Mouse (Mus musculus) heart, adult 2 months (tissue): ENCODE results near the gene Pawr. TPM values are rescaled to one million over a fixed set of nuclear protein-coding genes. Genes with fewer than 3 reads are reported as not detected.
"Not testable (repeated sequence)": the region's sequence is repeated elsewhere in the genome, so short reads cannot be mapped to it uniquely, and the experiment has no call there.

Experiments
- DNase-seq, 2 experiments: peaks; one replicate each; pipeline ENCODE4 v3.0.0; 2021
- H3K27ac ChIP-seq: fragments of 200-600 bp; 2 replicates; pipeline ENCODE4 v1.8.1; 2022
- H3K27me3 ChIP-seq: fragments of 200-500 bp; 2 replicates; pipeline ENCODE4 v1.6.1; 2012; ENCODE audit warnings: mild to moderate bottlenecking, low read length, inconsistent platforms, mixed read lengths; ENCODE audit not compliant: control insufficient read depth, insufficient read depth
- H3K36me3 ChIP-seq: fragments of 200-500 bp; 2 replicates; pipeline ENCODE4 v1.6.1; 2012; ENCODE audit warnings: low read length, inconsistent platforms; ENCODE audit not compliant: control insufficient read depth, insufficient read depth
- H3K4me1 ChIP-seq: fragments of 200-500 bp; 2 replicates; pipeline ENCODE4 v1.6.1; 2011; ENCODE audit warnings: low read length; ENCODE audit not compliant: control insufficient read depth, insufficient read depth
- H3K4me3 ChIP-seq: fragments of 200-600 bp; 2 replicates; pipeline ENCODE4 v1.8.1; 2022
- H3K79me2 ChIP-seq: fragments of 200-500 bp; replicated peaks from 2 replicates; pipeline ENCODE4 v1.6.1; 2012; ENCODE audit warnings: mild to moderate bottlenecking, inconsistent platforms, low read length, moderate library complexity, mixed read lengths; ENCODE audit not compliant: control insufficient read depth, insufficient read depth
- H3K9ac ChIP-seq: fragments of 200-500 bp; 2 replicates; pipeline ENCODE4 v1.6.1; 2012; ENCODE audit warnings: low read depth, mild to moderate bottlenecking, control low read depth, inconsistent platforms, low read length, mixed read lengths
- CTCF ChIP-seq: fragments of 200-600 bp; IDR thresholded peaks from 2 replicates; pipeline ENCODE4 v1.8.1; 2022; ENCODE audit warnings: antibody characterized with exemption, mild to moderate bottlenecking, moderate library complexity
- EP300 ChIP-seq: fragments of 200-500 bp; IDR thresholded peaks from 2 replicates; pipeline ENCODE4 v1.6.1; 2011; ENCODE audit warnings: low read depth, low read length, control low read depth; ENCODE audit not compliant: insufficient read depth
- POLR2A ChIP-seq: fragments of 200-500 bp; IDR thresholded peaks from 2 replicates; pipeline ENCODE4 v1.6.1; 2011; ENCODE audit warnings: mild to moderate bottlenecking, low read depth, low read length, control low read depth; ENCODE audit not compliant: insufficient read depth
- WGBS: fragments of 180-500 bp; shearing (Covaris S2); methylation state at CpG from one replicate; pipeline ENCODE4 v1.1.7; 2018; 5-methylcytosine and 5-hydroxymethylcytosine counted together
- intact Hi-C: fragments of 180-260 bp; cut with DNase I; formaldehyde crosslinking; loops from one replicate; pipeline ENCODE4 v1.15.1; 2025
- polyA plus RNA-seq: library from polyadenylated mRNA; depleted of rRNA; stranded (reverse); fragments of >200 nt; gene quantifications from 2 replicates; pipeline ENCODE4 v1.2.3, GENCODE M21; 2012
- total RNA-seq, 2 experiments: library from RNA; stranded (reverse); gene quantifications; 2 replicates each; pipeline ENCODE4 v1.2.3; 2021

Gene Pawr
- total and polyA plus RNA-seq, 3 experiments: 2.0 to 3.5 (median 2.5) TPM

GRCm38 (mm10) chr10:108435616-108436015, 103.7 kb downstream of the Pawr start:
- no peaks in the 10 kb centered on the region for H3K27me3 ChIP-seq
- H3K36me3 ChIP-seq: no peaks in the 10 kb centered on the region
- H3K27ac ChIP-seq: no peak overlapping the region
- H3K79me2 ChIP-seq: no peaks in the 10 kb centered on the region
- H3K4me3 ChIP-seq: no peak overlapping the region
- H3K4me1 ChIP-seq: no peaks in the 10 kb centered on the region
- no peak for DNase-seq
- no peak overlapping the region for H3K9ac ChIP-seq
- WGBS: 26% methylated on average over 5 of the region's 5 CpGs
- intact Hi-C loops: loop anchor here (10.0 kb wide), 1 partner anchor 631 kb away; no protein-coding TSS in a partner anchor
- peak; percentile 42 for TF ChIP-seq CTCF
- TF ChIP-seq POLR2A: no peak
- TF ChIP-seq EP300: no peak

GRCm38 (mm10) chr10:108436365-108436764, 104.4 kb downstream of the Pawr start:
- Histone ChIP-seq H3K4me1 (no peaks in the 10 kb centered on the region), H3K9ac (no peak overlapping the region), H3K27ac (no peak overlapping the region), H3K36me3 (no peaks in the 10 kb centered on the region), H3K4me3 (no peak overlapping the region), H3K79me2 (no peaks in the 10 kb centered on the region), H3K27me3 (no peaks in the 10 kb centered on the region)
- TF ChIP-seq CTCF (no peak), POLR2A (no peak), EP300 (no peak)
- no peak for DNase-seq
- intact Hi-C loops: loop anchor here (10.0 kb wide), 1 partner anchor 632 kb away; no protein-coding TSS in a partner anchor
- 57% methylated on average over 8 of the region's 8 CpGs for WGBS

GRCm38 (mm10) chr10:108440251-108440650, 108.3 kb downstream of the Pawr start:
- not testable (repeated sequence) for H3K36me3 ChIP-seq, H3K27me3 ChIP-seq, H3K79me2 ChIP-seq, H3K4me3 ChIP-seq, H3K4me1 ChIP-seq, DNase-seq, H3K27ac ChIP-seq, H3K9ac ChIP-seq
- intact Hi-C loops: loop anchor here (10.0 kb wide), 1 partner anchor 275 kb away; the partner anchor contains the start of gene Ppp1r12a
- 81% methylated on average over 5 of the region's 5 CpGs for WGBS

GRCm38 (mm10) chr10:108443931-108444876, 112.3 kb downstream of the Pawr start:
- Histone ChIP-seq H3K4me1 (peaks cover 5% of the 10 kb centered on the region), H3K9ac (no peak overlapping the region), H3K4me3 (no peak overlapping the region), H3K27ac (peak overlapping the region; percentile 53), H3K79me2 (no peaks in the 10 kb centered on the region), H3K27me3 (no peaks in the 10 kb centered on the region), H3K36me3 (no peaks in the 10 kb centered on the region; the same call in 1 of the 2 replicates)
- no peak for TF ChIP-seq POLR2A
- TF ChIP-seq EP300: no peak
- 65% methylated on average over 19 of the region's 19 CpGs for WGBS
- intact Hi-C loops: loop anchor here (10.0 kb wide), 1 partner anchor 279 kb away; the partner anchor contains the start of gene Ppp1r12a
- peak in 1 of 2 experiments; percentile 15 for DNase-seq

- DNase-seq: no peak
- Histone ChIP-seq H3K36me3 (no peaks in the 10 kb centered on the region; the same call in 1 of the 2 replicates), H3K4me3 (no peak overlapping the region), H3K4me1 (peaks cover 5% of the 10 kb centered on the region), H3K9ac (no peak overlapping the region), H3K79me2 (no peaks in the 10 kb centered on the region), H3K27ac (peak overlapping the region; percentile 83), H3K27me3 (no peaks in the 10 kb centered on the region)
- WGBS: 24% methylated on average over 4 of the region's 4 CpGs
- intact Hi-C loops: loop anchor here (5.0 to 10.0 kb wide), 4 partner anchors 92 to 588 kb away; partner anchors contain the start of gene Ppp1r12a
- TF ChIP-seq POLR2A (no peak), CTCF (no peak), EP300 (no peak)
These were observed 113.2 kb downstream of the Pawr start for GRCm38 (mm10) chr10:108445123-108445522.

GRCm38 (mm10) chr10:108445606-108446005, 113.7 kb downstream of the Pawr start:
- no peaks in the 10 kb centered on the region for H3K27me3 ChIP-seq
- peak overlapping the region; percentile 83 for H3K27ac ChIP-seq
- no peak for TF ChIP-seq POLR2A
- TF ChIP-seq EP300: no peak
- no peak for TF ChIP-seq CTCF
- peak overlapping the region; percentile 4; the same call in 1 of the 2 replicates for H3K9ac ChIP-seq
- peaks cover 5% of the 10 kb centered on the region for H3K4me1 ChIP-seq
- H3K4me3 ChIP-seq: peak overlapping the region; percentile 11; the same call in 1 of the 2 replicates
- peak in 1 of 2 experiments; percentile 35 for DNase-seq
- WGBS: 28% methylated on average over 10 of the region's 10 CpGs
- H3K36me3 ChIP-seq: no peaks in the 10 kb centered on the region; the same call in 1 of the 2 replicates
- H3K79me2 ChIP-seq: no peaks in the 10 kb centered on the region
- intact Hi-C loops: loop anchor here (1.0 to 10.0 kb wide), 6 partner anchors 92 to 588 kb away; partner anchors contain the start of genes Pawr and Ppp1r12a
